Mouse (Mus musculus) right cerebral cortex, postnatal 10 days (tissue): ENCODE measurements at regions not wholly inside any gene's neighbourhood (a gene's known extent, or its start where the extent isn't known, plus 50 kb on each side); places are given as distances from the start of the nearest gene placed in this dataset.
A peak's percentile ranks its signal among the peaks of the same experiment; 100 is the strongest.

Source experiments
- DNase-seq, 2 experiments: peaks; one replicate each; pipeline ENCODE4 v3.0.0; 2021; ENCODE audit warnings: low spot score in 2 of 2

DNA sequence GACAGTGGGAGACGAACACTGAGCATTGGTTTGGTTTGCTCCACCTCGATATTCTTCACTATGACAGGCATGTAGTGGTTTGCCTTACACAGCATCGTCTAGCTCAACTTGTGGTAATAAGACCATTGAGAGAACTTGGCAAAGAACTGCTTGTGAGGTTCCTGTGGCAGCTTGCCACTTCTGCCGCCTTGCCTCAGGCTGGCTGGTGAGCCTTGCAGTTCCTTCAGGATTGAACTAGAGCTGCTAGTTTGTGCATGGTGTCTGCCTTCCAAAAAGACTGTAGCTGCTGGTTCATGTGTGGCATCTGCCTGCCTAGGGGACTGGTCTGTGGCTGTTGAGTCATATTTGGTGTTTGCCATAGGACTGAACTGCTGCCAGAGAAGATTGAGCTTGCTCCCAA lies 110.8 kb downstream of the Plxna1 start:
- peak in 1 of 2 experiments; percentile 54 for DNase-seq

GRCm38 (mm10) chr6:89256022-89256421 lies 106.4 kb downstream of the Plxna1 start:
- DNase-seq: no peak

- no peak for DNase-seq
Observed at GRCm38 (mm10) chr6:89256630-89257292, 105.7 kb downstream of the Plxna1 start.

DNA sequence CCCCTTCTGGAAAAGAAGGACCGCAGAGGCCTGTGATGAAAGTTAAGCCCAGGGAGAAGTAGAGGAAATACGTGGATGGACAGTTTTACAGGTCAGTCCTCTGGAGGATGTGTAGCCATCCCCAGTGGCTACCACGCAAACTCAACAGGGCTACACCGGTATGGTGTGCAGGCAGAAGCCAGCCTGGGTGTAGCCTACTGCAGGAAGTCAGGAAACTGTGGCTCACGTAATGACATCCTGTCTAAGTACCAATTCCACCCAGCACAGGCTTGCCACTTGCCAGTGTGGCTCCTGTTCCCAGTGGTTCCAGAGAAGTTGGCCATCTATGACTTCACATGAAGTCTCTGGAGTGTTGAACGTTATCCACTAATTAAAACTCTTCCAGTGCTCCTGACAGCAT lies 105.0 kb downstream of the Plxna1 start:
- DNase-seq: no peak

DNA sequence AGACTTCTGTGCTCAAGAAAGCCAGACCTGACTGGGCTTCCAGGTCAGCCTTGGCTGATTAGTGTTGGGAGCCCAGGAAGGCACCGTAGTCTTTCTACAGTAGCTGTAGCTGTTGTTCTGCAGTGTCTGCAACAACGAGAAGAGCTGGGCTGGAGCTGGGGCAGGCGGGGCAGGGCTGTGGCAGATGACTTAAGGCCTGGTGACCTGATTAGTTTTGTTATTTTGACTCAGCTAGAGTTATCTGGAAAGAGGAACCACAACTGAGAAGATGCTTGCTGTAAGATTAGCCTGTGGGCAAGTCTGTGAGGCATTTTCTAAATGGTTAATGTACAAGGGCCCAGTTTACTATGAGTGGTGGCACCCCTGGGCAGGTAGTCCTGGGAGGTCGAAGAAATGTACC lies 104.3 kb downstream of the Plxna1 start:
- DNase-seq: no peak

DNA sequence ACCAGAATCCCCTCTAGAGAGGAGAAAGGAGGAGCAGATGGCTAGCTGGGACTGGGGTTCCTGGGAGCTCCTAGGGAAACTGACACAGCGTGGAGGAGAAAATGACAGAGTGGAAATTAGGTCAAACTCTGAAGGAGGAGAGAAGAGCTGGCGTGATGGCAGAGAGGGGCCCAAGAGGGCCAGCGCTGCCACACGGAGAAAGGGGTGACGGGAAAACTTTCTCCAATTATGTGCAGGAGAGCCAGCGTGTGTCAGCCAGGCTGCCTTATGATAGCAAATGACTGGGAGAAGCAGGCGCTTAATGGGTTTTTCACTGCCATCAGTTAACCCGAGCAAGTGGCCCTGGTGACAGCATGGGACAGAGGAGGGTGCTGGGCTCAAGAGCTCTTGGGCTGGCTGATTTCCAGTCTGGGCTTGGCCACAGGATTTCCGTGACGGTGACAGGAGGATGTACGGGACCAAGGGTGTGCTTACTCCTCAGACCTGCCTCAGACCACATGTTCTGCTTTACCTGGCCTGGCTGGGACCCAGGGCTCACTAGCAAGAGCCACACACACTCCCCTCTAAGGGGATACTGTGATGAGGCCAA lies 102.9 kb downstream of the Plxna1 start:
- DNase-seq: no peak

DNA sequence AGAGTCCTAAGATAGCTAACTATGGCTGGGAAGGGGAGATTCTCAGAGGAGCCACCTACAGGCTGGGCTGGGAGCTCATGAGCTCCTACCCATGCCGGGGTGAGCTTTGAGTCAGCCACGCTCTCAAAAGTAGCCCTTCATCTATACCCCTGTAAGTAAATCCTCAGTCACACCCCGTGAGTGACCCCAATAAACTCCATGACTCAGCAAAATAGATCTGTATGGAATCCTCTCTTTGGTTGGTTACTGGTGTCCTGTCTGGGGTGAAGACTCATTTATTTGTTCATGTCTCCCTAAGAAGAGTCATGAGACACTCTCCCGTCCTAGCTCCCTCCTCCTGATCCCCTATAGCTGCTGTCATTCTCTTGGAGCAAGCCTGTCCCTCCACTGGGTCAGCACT lies 99.5 kb downstream of the Plxna1 start:
- DNase-seq: no peak

DNA sequence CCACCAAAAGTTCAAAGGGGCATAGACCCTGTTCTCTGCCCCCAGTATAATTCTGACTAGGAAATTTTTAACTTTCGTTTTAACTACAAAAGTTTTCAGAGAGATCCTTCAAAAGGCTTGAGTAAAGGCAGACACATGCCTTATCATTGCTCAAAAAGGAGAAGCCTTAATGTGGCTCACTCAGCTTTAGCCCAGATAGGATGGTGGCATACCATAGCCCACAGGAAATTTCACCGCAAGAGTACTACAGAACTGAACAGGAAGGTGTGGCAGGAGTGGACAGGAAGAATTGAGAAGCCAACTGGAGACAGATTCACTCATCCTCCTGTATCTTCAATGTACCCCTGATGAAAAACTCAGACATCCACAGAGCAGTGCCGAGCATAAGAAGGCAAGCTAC lies 97.1 kb downstream of the Plxna1 start:
- DNase-seq: no peak
